Mouse (Mus musculus): Measurements from ENCODE around the gene Tpd52l1.

Gene Tpd52l1

GRCm38 (mm10) chr10:31336432-31336831, 109.3 kb downstream of the Tpd52l1 start:
- no peak for DNase-seq

GRCm38 (mm10) chr10:31331225-31331775, 114.5 kb downstream of the Tpd52l1 start:
- DNase-seq = peak; percentile 90 to 94

- DNase-seq = peak; percentile 66 to 72
Observed at GRCm38 (mm10) chr10:31330286-31330962, 115.3 kb downstream of the Tpd52l1 start.

GRCm38 (mm10) chr10:31329436-31329835, 116.3 kb downstream of the Tpd52l1 start:
- peak; percentile 8 to 21 for DNase-seq

GRCm38 (mm10) chr10:31318491-31318890, 127.3 kb downstream of the Tpd52l1 start:
- DNase-seq = peak; percentile 47 to 60

- peak; percentile 77 to 81 for DNase-seq
Observed at GRCm38 (mm10) chr10:31312865-31313848, 132.6 kb downstream of the Tpd52l1 start, which contains the start of gene Hddc2. Gene Hddc2 (plus strand): TSS chr10:31313383.

- DNase-seq = no peak
Observed at GRCm38 (mm10) chr10:31307024-31307598, 138.6 kb downstream of the Tpd52l1 start.

GRCm38 (mm10) chr10:31303446-31303845, 142.3 kb downstream of the Tpd52l1 start:
- DNase-seq = no peak

- no peak for DNase-seq
Observed at GRCm38 (mm10) chr10:31300292-31300691, 145.5 kb downstream of the Tpd52l1 start.

GRCm38 (mm10) chr10:31298921-31299574, 146.7 kb downstream of the Tpd52l1 start:
- peak; percentile 80 to 83 for DNase-seq

- no peak for DNase-seq
Observed at GRCm38 (mm10) chr10:31298263-31298662, 147.5 kb downstream of the Tpd52l1 start.

- no peak for DNase-seq
Observed at GRCm38 (mm10) chr10:31297106-31297505, 148.7 kb downstream of the Tpd52l1 start.

GRCm38 (mm10) chr10:31296458-31296857, 149.3 kb downstream of the Tpd52l1 start:
- DNase-seq = no peak

GRCm38 (mm10) chr10:31295705-31296104, 150.1 kb downstream of the Tpd52l1 start:
- peak; percentile 39 to 56 for DNase-seq

GRCm38 (mm10) chr10:31288697-31289390, 156.9 kb downstream of the Tpd52l1 start:
- no peak for DNase-seq

GRCm38 (mm10) chr10:31287787-31288186, 158.0 kb downstream of the Tpd52l1 start:
- DNase-seq = no peak

Data from cerebellum, postnatal 10 days (tissue).